Mouse (Mus musculus) hindbrain, embryonic 10.5 days (tissue): Measurements from ENCODE around the gene Qrsl1. TPM values are rescaled to one million over a fixed set of nuclear protein-coding genes. Genes with fewer than 3 reads are reported as not detected.
"Not testable (repeated sequence)": the region's sequence is repeated elsewhere in the genome, so short reads cannot be mapped to it uniquely, and the experiment has no call there.

Experiments
- DNase-seq: peaks from one replicate; pipeline ENCODE4 v3.0.0-alpha.2; 2017; ENCODE audit warnings: low spot score
- H3K27ac ChIP-seq: fragments of 300-500 bp; sonication (generic); 2 replicates; pipeline ENCODE4 v1.5.1; 2016; ENCODE audit warnings: mild to moderate bottlenecking, moderate library complexity
- H3K27me3 ChIP-seq: fragments of 300-500 bp; sonication (generic); 2 replicates; pipeline ENCODE4 v1.6.1; 2016; ENCODE audit warnings: mild to moderate bottlenecking; ENCODE audit not compliant: poor library complexity, insufficient read depth, severe bottlenecking
- H3K36me3 ChIP-seq: fragments of 300-500 bp; sonication (generic); 2 replicates; pipeline ENCODE4 v1.6.1; 2016; ENCODE audit warnings: mild to moderate bottlenecking, moderate library complexity
- H3K4me1 ChIP-seq: fragments of 300-500 bp; sonication (generic); replicated peaks from 2 replicates; pipeline ENCODE4 v1.6.1; 2016; ENCODE audit warnings: mild to moderate bottlenecking
- H3K4me3 ChIP-seq: fragments of 300-500 bp; sonication (generic); 2 replicates; pipeline ENCODE4 v1.5.1; 2016; ENCODE audit warnings: mild to moderate bottlenecking, moderate library complexity
- H3K9me3 ChIP-seq: fragments of 300-500 bp; sonication (generic); 2 replicates; pipeline ENCODE4 v1.6.1; 2016; ENCODE audit warnings: mild to moderate bottlenecking, moderate library complexity
- WGBS: fragments of 180-500 bp; shearing (Covaris S2); methylation state at CpG from one replicate; pipeline ENCODE4 v1.1.7; 2016; 5-methylcytosine and 5-hydroxymethylcytosine counted together
- polyA plus RNA-seq: library from polyadenylated mRNA; unstranded; fragments of >200 nt; fragmentation: Nextera tagmentation; extraction: Ambion mirVana; gene quantifications from 2 replicates; pipeline ENCODE4 v1.2.1, GENCODE M21; 2016

The Qrsl1 gene
- polyA plus RNA-seq = 24.8 and 27.9 TPM in 2 replicates

DNA sequence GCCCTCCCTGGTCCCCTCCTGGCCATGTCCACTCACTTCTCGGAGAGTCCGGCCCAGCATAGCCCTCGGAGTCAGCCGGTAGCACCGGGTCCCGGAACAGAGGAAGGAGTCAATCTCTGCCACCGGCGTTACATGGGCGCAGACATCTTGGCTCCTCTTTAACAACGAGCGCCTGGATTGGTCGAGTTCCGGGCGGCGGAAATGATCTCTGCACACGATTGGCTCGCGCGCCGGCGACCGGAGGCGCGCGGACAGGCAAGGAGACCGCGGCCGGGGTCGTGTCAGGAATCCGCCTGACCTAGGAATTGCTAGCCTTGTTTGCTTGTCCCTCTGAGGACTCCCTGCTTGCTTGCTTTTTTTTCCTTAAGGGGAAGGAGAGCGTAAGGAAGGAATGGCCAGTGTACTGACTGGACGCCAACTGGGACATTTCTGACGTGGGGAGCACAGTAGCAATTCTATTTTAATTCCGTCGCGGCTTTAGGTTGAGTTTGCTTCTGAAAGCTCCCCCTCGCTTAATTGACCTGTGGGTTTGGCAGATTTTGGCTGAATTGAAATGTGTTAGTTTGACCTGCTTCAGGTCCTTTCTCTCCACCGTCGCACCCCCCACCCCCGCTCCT, at the start of gene Qrsl1, which contains the start of gene Rtn4ip1:
Gene Qrsl1 (minus strand): TSS at position 168 of the 617 bp plus-strand sequence.
Gene Rtn4ip1 (plus strand): TSS at position 230 of the 617 bp plus-strand sequence.
- peak within 1 kb of the TSS; percentile 95 for H3K27ac ChIP-seq
- WGBS = under 1% methylated on average over 40 of the region's 40 CpGs
- peak within 1 kb of the TSS; percentile 83 for H3K4me3 ChIP-seq
- 0 out of 2 replicates have a peak, but pooled peaks cover 8% of the 10 kb centered on the region for H3K36me3 ChIP-seq
- no peaks in the 10 kb centered on the region for H3K27me3 ChIP-seq
- peak; percentile 97 for DNase-seq
- peaks cover 13% of the 10 kb centered on the region for H3K4me1 ChIP-seq
- H3K9me3 ChIP-seq = no peaks in the 10 kb centered on the region

DNA sequence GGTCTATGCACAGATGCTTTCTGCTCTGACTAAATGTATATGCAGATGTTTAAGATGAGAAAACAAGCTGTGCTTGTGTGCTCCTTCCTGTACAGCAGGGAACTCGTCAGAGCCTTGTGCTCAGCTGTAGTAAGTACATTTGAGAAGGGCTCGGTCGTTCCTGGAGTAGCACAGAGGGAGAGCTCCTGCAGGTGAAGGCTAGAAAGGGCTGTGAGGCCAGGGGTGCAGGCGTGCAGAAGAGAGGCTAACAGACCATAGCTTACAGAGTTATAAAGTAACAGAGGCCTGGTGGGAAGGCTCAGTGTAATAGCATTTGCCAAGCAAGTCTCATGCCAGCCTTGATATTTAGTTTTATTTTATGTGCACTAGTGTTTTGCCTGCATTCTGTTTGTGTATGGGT, 43.9 kb upstream of the Qrsl1 start:
- H3K36me3 ChIP-seq = peaks cover 22% of the 10 kb centered on the region
- DNase-seq = no peak
- no peaks in the 10 kb centered on the region for H3K27me3 ChIP-seq
- no peak overlapping the region for H3K27ac ChIP-seq
- no peak overlapping the region for H3K4me3 ChIP-seq
- H3K4me1 ChIP-seq = peaks cover 17% of the 10 kb centered on the region
- WGBS = 86% methylated on average over 4 of the region's 4 CpGs
- H3K9me3 ChIP-seq = no peaks in the 10 kb centered on the region

GRCm38 (mm10) chr10:43943736-43944135, 42.2 kb upstream of the Qrsl1 start:
- H3K4me1 ChIP-seq = peaks cover 17% of the 10 kb centered on the region
- no peaks in the 10 kb centered on the region for H3K9me3 ChIP-seq
- H3K4me3 ChIP-seq = no peak overlapping the region
- H3K36me3 ChIP-seq = peaks cover 28% of the 10 kb centered on the region
- no peaks in the 10 kb centered on the region for H3K27me3 ChIP-seq
- DNase-seq = no peak
- 58% methylated on average over 4 of the region's 4 CpGs for WGBS
- peak overlapping the region; percentile 35; the same call in 1 of the 2 replicates for H3K27ac ChIP-seq

DNA sequence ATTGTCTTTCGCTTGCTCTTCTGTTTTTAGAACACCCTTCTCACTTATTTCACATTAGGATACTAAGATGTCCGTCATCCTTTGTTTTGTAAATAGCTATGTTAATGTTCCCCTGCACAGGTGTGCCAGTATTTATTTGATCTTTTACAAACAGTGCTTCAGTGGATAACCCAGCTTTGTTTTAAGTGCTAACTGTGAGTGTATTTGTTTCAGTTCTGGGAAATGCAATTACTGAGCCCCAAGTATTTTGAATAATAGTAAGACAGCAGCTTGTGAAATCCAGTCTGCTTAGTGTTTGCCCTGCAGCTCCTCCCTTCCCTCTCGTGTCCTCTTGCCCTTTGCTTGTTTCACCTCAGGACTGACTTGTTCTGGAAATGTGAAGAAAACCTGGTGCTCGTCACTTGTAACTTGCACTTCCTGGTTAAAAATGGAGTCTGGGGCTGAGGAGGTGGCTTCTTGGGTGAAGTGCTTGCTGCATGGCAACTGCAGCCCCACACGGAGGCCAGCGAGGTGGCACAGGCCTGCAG, 37.7 kb upstream of the Qrsl1 start:
- Histone ChIP-seq H3K4me1 (peaks cover 15% of the 10 kb centered on the region), H3K27me3 (no peaks in the 10 kb centered on the region), H3K27ac (no peak overlapping the region), H3K9me3 (no peaks in the 10 kb centered on the region), H3K4me3 (no peak overlapping the region), H3K36me3 (peaks cover 26% of the 10 kb centered on the region)
- DNase-seq = no peak
- 79% methylated on average over 6 of the region's 6 CpGs for WGBS

DNA sequence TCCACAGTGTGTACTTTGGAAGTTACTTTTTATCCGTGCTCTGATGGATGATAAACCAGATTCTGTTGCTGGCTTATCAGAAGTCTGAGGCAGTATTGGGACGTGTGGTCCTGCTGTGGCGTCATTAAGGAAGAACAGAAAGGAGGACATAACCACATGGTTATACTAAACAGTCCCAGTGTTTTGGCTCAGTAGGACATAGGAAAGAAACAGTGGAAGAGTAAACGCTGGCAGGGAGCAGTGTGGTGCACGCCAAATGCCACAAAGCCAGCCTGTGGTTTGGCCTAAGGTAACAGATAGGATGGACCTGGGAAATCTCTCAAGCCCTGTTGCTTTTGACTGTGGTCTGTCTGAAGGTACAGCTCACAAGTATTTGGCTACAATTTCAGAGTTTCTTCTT, 27.1 kb upstream of the Qrsl1 start:
- Histone ChIP-seq H3K36me3 (peaks cover 42% of the 10 kb centered on the region), H3K4me3 (no peak overlapping the region), H3K27ac (no peak overlapping the region), H3K4me1 (no peaks in the 10 kb centered on the region), H3K9me3 (no peaks in the 10 kb centered on the region), H3K27me3 (no peaks in the 10 kb centered on the region)
- no peak for DNase-seq
- WGBS = 79% methylated on average over 5 of the region's 5 CpGs

- Histone ChIP-seq H3K27me3 (no peaks in the 10 kb centered on the region), H3K9me3 (no peaks in the 10 kb centered on the region), H3K27ac (no peak overlapping the region), H3K4me1 (no peaks in the 10 kb centered on the region), H3K4me3 (no peak overlapping the region), H3K36me3 (peaks cover 43% of the 10 kb centered on the region)
- 88% methylated on average over 8 of the region's 8 CpGs for WGBS
- no peak for DNase-seq
Measured at GRCm38 (mm10) chr10:43927736-43928135, 26.2 kb upstream of the Qrsl1 start.

GRCm38 (mm10) chr10:43925776-43926175, 24.2 kb upstream of the Qrsl1 start:
- H3K4me1 ChIP-seq, H3K4me3 ChIP-seq, DNase-seq, H3K9me3 ChIP-seq, H3K27ac ChIP-seq, H3K27me3 ChIP-seq: not testable (repeated sequence)
- peaks cover 41% of the 10 kb centered on the region for H3K36me3 ChIP-seq
- 94% methylated on average over 9 of the region's 9 CpGs for WGBS

GRCm38 (mm10) chr10:43923096-43923495, 21.6 kb upstream of the Qrsl1 start:
- H3K4me3 ChIP-seq = no peak overlapping the region
- DNase-seq = no peak
- 93% methylated on average over 3 of the region's 3 CpGs for WGBS
- no peaks in the 10 kb centered on the region for H3K27me3 ChIP-seq
- no peaks in the 10 kb centered on the region for H3K4me1 ChIP-seq
- H3K9me3 ChIP-seq = no peaks in the 10 kb centered on the region
- peaks cover 24% of the 10 kb centered on the region for H3K36me3 ChIP-seq
- H3K27ac ChIP-seq = no peak overlapping the region

GRCm38 (mm10) chr10:43918696-43919608, 17.4 kb upstream of the Qrsl1 start:
- Histone ChIP-seq H3K4me1 (no peaks in the 10 kb centered on the region), H3K9me3 (no peaks in the 10 kb centered on the region), H3K27me3 (no peaks in the 10 kb centered on the region), H3K27ac (no peak overlapping the region), H3K36me3 (peaks cover 27% of the 10 kb centered on the region), H3K4me3 (no peak overlapping the region)
- WGBS = 43% methylated on average over 17 of the region's 17 CpGs
- peak; percentile 82 for DNase-seq

- peaks cover 17% of the 10 kb centered on the region for H3K36me3 ChIP-seq
- DNase-seq = no peak
- no peak overlapping the region for H3K4me3 ChIP-seq
- no peaks in the 10 kb centered on the region for H3K9me3 ChIP-seq
- no peaks in the 10 kb centered on the region for H3K4me1 ChIP-seq
- H3K27me3 ChIP-seq = no peaks in the 10 kb centered on the region
- WGBS = 93% methylated on average over 2 of the region's 2 CpGs
- no peak overlapping the region for H3K27ac ChIP-seq
Measured at GRCm38 (mm10) chr10:43916737-43917136, 15.2 kb upstream of the Qrsl1 start.

DNA sequence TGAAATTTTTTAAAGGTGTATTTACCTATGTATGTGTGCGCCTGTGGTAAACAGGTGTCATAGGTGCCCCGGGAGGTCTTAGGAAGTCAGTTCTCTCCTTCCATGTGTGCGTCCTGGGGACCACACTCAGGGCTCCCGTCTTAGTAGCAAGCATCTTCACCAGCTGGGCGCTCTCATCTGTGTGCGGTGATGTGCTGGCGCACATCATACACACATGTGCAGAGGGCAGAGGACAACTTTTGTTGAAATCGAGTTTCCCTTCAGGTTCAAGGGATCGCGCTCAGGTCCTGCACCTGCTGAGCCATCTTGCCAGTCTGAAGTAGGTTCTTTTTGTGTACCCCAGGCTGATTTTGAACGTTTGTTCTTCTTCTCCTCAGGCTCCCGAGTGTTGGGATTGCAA, 14.6 kb upstream of the Qrsl1 start:
- Histone ChIP-seq H3K27me3 (no peaks in the 10 kb centered on the region), H3K36me3 (peaks cover 16% of the 10 kb centered on the region), H3K27ac (no peak overlapping the region), H3K9me3 (no peaks in the 10 kb centered on the region), H3K4me3 (no peak overlapping the region), H3K4me1 (no peaks in the 10 kb centered on the region)
- no peak for DNase-seq
- 84% methylated on average over 12 of the region's 12 CpGs for WGBS

DNA sequence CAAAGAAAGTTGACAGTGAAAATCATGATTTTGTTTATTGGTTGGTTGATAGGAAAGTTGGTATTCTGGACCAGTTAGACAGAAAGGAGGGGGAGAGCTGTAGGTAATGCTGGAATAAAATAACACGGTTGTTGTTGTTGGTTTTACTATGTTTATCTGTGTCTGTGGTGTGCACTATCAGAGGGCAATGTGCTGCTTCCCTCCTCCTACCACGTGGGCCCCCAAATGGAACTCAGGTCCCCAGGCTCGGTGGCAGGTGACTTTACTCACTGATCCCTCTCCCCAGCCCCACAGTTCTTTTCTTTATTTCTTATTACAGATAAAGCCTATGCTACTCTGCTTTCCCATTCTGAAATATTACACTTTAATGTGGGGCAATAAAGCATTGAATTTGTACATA, 10.7 kb upstream of the Qrsl1 start:
- Histone ChIP-seq H3K27ac (no peak overlapping the region), H3K4me1 (no peaks in the 10 kb centered on the region), H3K9me3 (no peaks in the 10 kb centered on the region), H3K36me3 (peaks cover 18% of the 10 kb centered on the region; the same call in 1 of the 2 replicates), H3K4me3 (no peak overlapping the region), H3K27me3 (no peaks in the 10 kb centered on the region)
- DNase-seq = no peak
- WGBS = 85% methylated on average over 3 of the region's 3 CpGs

GRCm38 (mm10) chr10:43910873-43911142, 9.3 kb upstream of the Qrsl1 start:
- DNase-seq = no peak
- Histone ChIP-seq H3K4me1 (no peaks in the 10 kb centered on the region), H3K36me3 (peaks cover 18% of the 10 kb centered on the region; the same call in 1 of the 2 replicates), H3K4me3 (no peak overlapping the region), H3K27me3 (no peaks in the 10 kb centered on the region), H3K27ac (no peak overlapping the region), H3K9me3 (no peaks in the 10 kb centered on the region)
- WGBS = 90% methylated on average over 8 of the region's 8 CpGs
